Mouse (Mus musculus) CD4-positive naive resting alpha-beta T cell, adult 76 days (primary cell): ENCODE data around the gene Cd160. TPM values are rescaled to one million over a fixed set of nuclear protein-coding genes. Genes with fewer than 3 reads are reported as not detected.

Source experiments
- total RNA-seq: library from RNA; stranded (reverse); gene quantifications from one replicate; pipeline ENCODE4 v1.2.4, GENCODE M21; 2023

Gene Cd160
- 2.1 TPM for total RNA-seq

GRCm38 (mm10) chr3:96828984-96829383 lies at the start of gene Cd160, which contains the start of gene Pdzk1:
Gene Cd160, minus strand, starts transcription at chr3:96829351.
Gene Pdzk1, plus strand, starts transcription at chr3:96829284.

Other genes starting within 250 kb of the Cd160 start
- gene Polr3gl, start 235.2 kb downstream of the Cd160 start, total RNA-seq: 33.5 TPM
- not detected for gene Ankrd34a, start 232.7 kb downstream of the Cd160 start, total RNA-seq
- 0.44 TPM for gene Lix1l, start 228.2 kb downstream of the Cd160 start, total RNA-seq
- 83.5 TPM for gene Rbm8a, start 199.4 kb downstream of the Cd160 start, total RNA-seq
- gene Pex11b, start 194.0 kb downstream of the Cd160 start, total RNA-seq: 29.4 TPM
- 0.21 TPM for gene Gm42957, start 193.9 kb downstream of the Cd160 start, total RNA-seq
- gene Itga10, start 183.8 kb downstream of the Cd160 start, total RNA-seq: 3.3 TPM
- not detected for gene Ankrd35, start 159.2 kb downstream of the Cd160 start, total RNA-seq
- 14.2 TPM for gene Pias3, start 133.0 kb downstream of the Cd160 start, total RNA-seq
- 0.97 TPM for gene Nudt17, start 120.8 kb downstream of the Cd160 start, total RNA-seq
- 58.2 TPM for gene Polr3c, start 101.7 kb downstream of the Cd160 start, total RNA-seq
- 48.9 TPM for gene Rnf115, start 101.7 kb downstream of the Cd160 start, total RNA-seq
- gene Pdzk1, start 67 bp downstream of the Cd160 start, total RNA-seq: not detected
- not detected for gene Gja5, start 75.3 kb upstream of the Cd160 start, total RNA-seq
- 23.9 TPM for gene Gpr89, start 76.0 kb upstream of the Cd160 start, total RNA-seq
- not detected for gene Gja8, start 96.7 kb upstream of the Cd160 start, total RNA-seq